Mouse (Mus musculus) cerebellum, adult 2 months (tissue): ENCODE results near the gene Lrrc74a.

ENCODE experiments used
- CTCF ChIP-seq: fragments of 200-500 bp; IDR thresholded peaks from 2 replicates; pipeline ENCODE4 v1.5.1; 2011; ENCODE audit warnings: low read depth, mild to moderate bottlenecking, control low read depth, low read length, moderate library complexity, borderline replicate concordance; ENCODE audit not compliant: insufficient read depth
- POLR2A ChIP-seq: fragments of 200-500 bp; IDR thresholded peaks from 2 replicates; pipeline ENCODE4 v1.6.1; 2011; ENCODE audit warnings: low read length, control low read depth, borderline replicate concordance; ENCODE audit not compliant: insufficient read depth

DNA sequence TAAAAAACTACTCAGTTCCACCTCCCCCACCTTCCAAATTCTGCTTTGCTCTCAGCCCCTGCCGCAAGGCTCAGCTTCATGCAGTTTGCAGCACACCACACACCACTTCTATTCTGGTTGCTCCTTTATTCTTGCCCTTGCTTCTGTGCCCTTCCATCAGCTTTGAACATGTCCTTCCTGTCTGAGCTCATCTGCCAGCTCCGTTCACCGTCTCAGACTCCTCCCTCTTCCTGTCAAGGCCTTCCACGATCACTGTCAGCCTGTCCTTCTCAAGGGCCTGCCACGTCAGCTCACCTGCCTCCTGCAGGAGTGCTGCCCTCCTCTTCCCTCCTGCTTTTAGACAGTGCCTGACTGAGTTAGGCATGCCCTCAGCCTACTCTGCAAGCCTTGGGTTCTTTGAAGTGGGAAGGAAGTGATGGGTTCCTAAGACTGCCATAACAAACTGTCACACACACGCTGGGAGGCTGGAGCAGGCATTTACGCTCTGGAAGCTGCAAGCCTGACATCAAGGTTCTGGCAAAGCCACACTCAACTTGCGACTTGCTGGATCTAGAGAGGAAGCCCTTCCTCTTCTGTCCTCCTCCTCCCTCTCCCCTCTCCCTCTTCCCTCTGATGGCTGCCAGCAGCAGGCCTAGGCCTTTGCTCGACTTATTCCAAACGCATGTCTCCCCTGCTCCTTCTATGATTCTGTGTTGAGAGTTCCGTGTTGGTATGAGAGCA is 76.7 kb downstream of the Lrrc74a start:
- TF ChIP-seq CTCF (no peak), POLR2A (no peak)
